Mouse (Mus musculus) forebrain, embryonic 13.5 days (tissue): ENCODE data around the gene Gpn3. TPM values are rescaled to one million over a fixed set of nuclear protein-coding genes. Genes with fewer than 3 reads are reported as not detected.
A peak's percentile ranks its signal among the peaks of the same experiment; 100 is the strongest.

ENCODE experiments used
- ATAC-seq: fragments of 200-750 bp; cut with Nextera tagmentation; 2 replicates; pipeline ENCODE4 v1.8.0; 2017
- H3K27ac ChIP-seq: fragments of 300-500 bp; sonication (generic); 2 replicates; pipeline ENCODE4 v1.5.1; 2015; ENCODE audit warnings: inconsistent platforms, mild to moderate bottlenecking, moderate library complexity
- H3K27me3 ChIP-seq: fragments of 300-500 bp; sonication (generic); 2 replicates; pipeline ENCODE4 v1.6.1; 2015; ENCODE audit warnings: mild to moderate bottlenecking, inconsistent platforms
- H3K36me3 ChIP-seq: fragments of 300-500 bp; sonication (generic); 2 replicates; pipeline ENCODE4 v1.6.1; 2015; ENCODE audit warnings: mild to moderate bottlenecking, inconsistent platforms; ENCODE audit not compliant: poor library complexity, severe bottlenecking
- H3K4me1 ChIP-seq: fragments of 300-500 bp; sonication (generic); 2 replicates; pipeline ENCODE4 v1.6.1; 2015; ENCODE audit warnings: inconsistent platforms
- H3K4me2 ChIP-seq: fragments of 300-500 bp; sonication (generic); 2 replicates; pipeline ENCODE4 v1.6.1; 2015; ENCODE audit warnings: inconsistent platforms, mild to moderate bottlenecking, moderate library complexity
- H3K4me3 ChIP-seq: fragments of 300-500 bp; sonication (generic); 2 replicates; pipeline ENCODE4 v1.5.1; 2015; ENCODE audit warnings: mild to moderate bottlenecking, inconsistent platforms
- H3K9ac ChIP-seq: fragments of 300-500 bp; sonication (generic); 2 replicates; pipeline ENCODE4 v1.6.1; 2015; ENCODE audit warnings: mild to moderate bottlenecking, inconsistent platforms
- H3K9me3 ChIP-seq: fragments of 300-500 bp; sonication (generic); replicated peaks from 2 replicates; pipeline ENCODE4 v1.6.1; 2016; ENCODE audit warnings: inconsistent platforms
- WGBS: fragments of 180-500 bp; shearing (Covaris S2); methylation state at CpG from one replicate; pipeline ENCODE4 v1.1.7; 2015; 5-methylcytosine and 5-hydroxymethylcytosine counted together
- polyA plus RNA-seq: library from polyadenylated mRNA; unstranded; fragments of >200 nt; fragmentation: Nextera tagmentation; extraction: Ambion mirVana; gene quantifications from 2 replicates; pipeline ENCODE4 v1.2.1, GENCODE M21; 2015

Gpn3 gene
- polyA plus RNA-seq = 56.9 and 58.7 TPM in 2 replicates

- H3K36me3 ChIP-seq = peaks cover 43% of the 10 kb centered on the region
- no peaks in the 10 kb centered on the region for H3K9me3 ChIP-seq
- peak; percentile 76 for ATAC-seq
- peak within 1 kb of the TSS; percentile 98 for H3K27ac ChIP-seq
- H3K27me3 ChIP-seq = no peaks in the 10 kb centered on the region
- WGBS = 0% methylated on average over 34 of the region's 46 CpGs
- peak within 1 kb of the TSS; percentile 66 for H3K4me2 ChIP-seq
- H3K9ac ChIP-seq = peak within 1 kb of the TSS; percentile 88
- H3K4me3 ChIP-seq = peak within 1 kb of the TSS; percentile 80
- peaks cover 27% of the 10 kb centered on the region for H3K4me1 ChIP-seq
Observed at GRCm38 (mm10) chr5:122371591-122372191, at the start of gene Gpn3. Gene Gpn3 (plus strand): TSS chr5:122371876.

GRCm38 (mm10) chr5:122323523-122323922 lies 48.2 kb upstream of the Gpn3 start:
- 59% methylated on average over 8 of the region's 8 CpGs for WGBS
- Histone ChIP-seq H3K4me2 (no peak overlapping the region), H3K4me1 (no peaks in the 10 kb centered on the region), H3K27me3 (no peaks in the 10 kb centered on the region), H3K9ac (no peak overlapping the region), H3K9me3 (no peaks in the 10 kb centered on the region), H3K27ac (no peak overlapping the region), H3K36me3 (peaks cover 62% of the 10 kb centered on the region), H3K4me3 (no peak overlapping the region)
- ATAC-seq = no peak

GRCm38 (mm10) chr5:122324608-122325431 lies 46.9 kb upstream of the Gpn3 start:
- no peaks in the 10 kb centered on the region for H3K9me3 ChIP-seq
- H3K4me3 ChIP-seq = no peak overlapping the region
- H3K27me3 ChIP-seq = no peaks in the 10 kb centered on the region
- H3K4me2 ChIP-seq = no peak overlapping the region
- no peaks in the 10 kb centered on the region for H3K4me1 ChIP-seq
- no peak overlapping the region for H3K9ac ChIP-seq
- H3K27ac ChIP-seq = no peak overlapping the region
- 89% methylated on average over 23 of the region's 23 CpGs for WGBS
- no peak for ATAC-seq
- peaks cover 61% of the 10 kb centered on the region for H3K36me3 ChIP-seq

GRCm38 (mm10) chr5:122325477-122325876 lies 46.2 kb upstream of the Gpn3 start:
- Histone ChIP-seq H3K9ac (no peak overlapping the region), H3K36me3 (peaks cover 55% of the 10 kb centered on the region)
- WGBS = 85% methylated on average over 8 of the region's 8 CpGs

GRCm38 (mm10) chr5:122327283-122327682 lies 44.4 kb upstream of the Gpn3 start:
- H3K4me2 ChIP-seq = no peak overlapping the region
- H3K27ac ChIP-seq = no peak overlapping the region
- 92% methylated on average over 3 of the region's 3 CpGs for WGBS
- H3K9ac ChIP-seq = no peak overlapping the region
- no peak overlapping the region for H3K4me3 ChIP-seq
- no peak for ATAC-seq
- H3K27me3 ChIP-seq = no peaks in the 10 kb centered on the region
- H3K9me3 ChIP-seq = no peaks in the 10 kb centered on the region
- no peaks in the 10 kb centered on the region for H3K4me1 ChIP-seq
- H3K36me3 ChIP-seq = peaks cover 39% of the 10 kb centered on the region

More at GRCm38 (mm10) chr5:122325477-122325876, 46.2 kb upstream of the Gpn3 start:
- Histone ChIP-seq H3K4me2 (no peak overlapping the region), H3K4me1 (no peaks in the 10 kb centered on the region), H3K27ac (no peak overlapping the region), H3K4me3 (no peak overlapping the region), H3K27me3 (no peaks in the 10 kb centered on the region), H3K9me3 (no peaks in the 10 kb centered on the region)
- no peak for ATAC-seq

- H3K9me3 ChIP-seq = no peaks in the 10 kb centered on the region
- peaks cover 24% of the 10 kb centered on the region for H3K36me3 ChIP-seq
- no peaks in the 10 kb centered on the region for H3K27me3 ChIP-seq
- H3K27ac ChIP-seq = no peak overlapping the region
- WGBS = 94% methylated on average over 4 of the region's 4 CpGs
- H3K4me2 ChIP-seq = no peak overlapping the region
- H3K9ac ChIP-seq = no peak overlapping the region
- ATAC-seq = no peak
- H3K4me1 ChIP-seq = no peaks in the 10 kb centered on the region
- H3K4me3 ChIP-seq = no peak overlapping the region
Observed at GRCm38 (mm10) chr5:122330269-122330668, 41.4 kb upstream of the Gpn3 start.

- Histone ChIP-seq H3K9me3 (no peaks in the 10 kb centered on the region), H3K9ac (no peak overlapping the region), H3K36me3 (no peaks in the 10 kb centered on the region), H3K27ac (no peak overlapping the region), H3K27me3 (no peaks in the 10 kb centered on the region), H3K4me3 (no peak overlapping the region), H3K4me1 (no peaks in the 10 kb centered on the region), H3K4me2 (no peak overlapping the region)
- ATAC-seq = no peak
- 81% methylated on average over 3 of the region's 3 CpGs for WGBS
Observed at GRCm38 (mm10) chr5:122334682-122335081, 37.0 kb upstream of the Gpn3 start.

GRCm38 (mm10) chr5:122336554-122337294 lies 35.0 kb upstream of the Gpn3 start:
- Histone ChIP-seq H3K27me3 (no peaks in the 10 kb centered on the region), H3K9ac (no peak overlapping the region), H3K4me1 (no peaks in the 10 kb centered on the region), H3K4me3 (no peak overlapping the region), H3K9me3 (no peaks in the 10 kb centered on the region), H3K4me2 (no peak overlapping the region), H3K27ac (no peak overlapping the region), H3K36me3 (no peaks in the 10 kb centered on the region)
- ATAC-seq = no peak
- WGBS = 92% methylated on average over 7 of the region's 7 CpGs

GRCm38 (mm10) chr5:122342874-122343273 lies 28.8 kb upstream of the Gpn3 start:
- no peak overlapping the region for H3K27ac ChIP-seq
- H3K4me1 ChIP-seq = no peaks in the 10 kb centered on the region
- no peaks in the 10 kb centered on the region for H3K36me3 ChIP-seq
- H3K9me3 ChIP-seq = no peaks in the 10 kb centered on the region
- H3K27me3 ChIP-seq = no peaks in the 10 kb centered on the region
- WGBS = 88% methylated on average over 1 of the region's 1 CpGs
- no peak overlapping the region for H3K4me3 ChIP-seq
- H3K4me2 ChIP-seq = no peak overlapping the region
- 0 out of 2 replicates have a peak overlapping the region, but pooled peaks have one; percentile 0 for H3K9ac ChIP-seq
- ATAC-seq = no peak

GRCm38 (mm10) chr5:122343768-122344167 lies 27.9 kb upstream of the Gpn3 start:
- no peak overlapping the region for H3K4me3 ChIP-seq
- H3K27me3 ChIP-seq = no peaks in the 10 kb centered on the region
- no peaks in the 10 kb centered on the region for H3K9me3 ChIP-seq
- WGBS = 59% methylated on average over 7 of the region's 7 CpGs
- no peaks in the 10 kb centered on the region for H3K36me3 ChIP-seq
- no peaks in the 10 kb centered on the region for H3K4me1 ChIP-seq
- no peak overlapping the region for H3K4me2 ChIP-seq
- H3K27ac ChIP-seq = no peak overlapping the region
- no peak for ATAC-seq
- 0 out of 2 replicates have a peak overlapping the region, but pooled peaks have one; percentile 9 for H3K9ac ChIP-seq

GRCm38 (mm10) chr5:122344260-122344659 lies 27.4 kb upstream of the Gpn3 start:
- Histone ChIP-seq H3K9me3 (no peaks in the 10 kb centered on the region), H3K36me3 (no peaks in the 10 kb centered on the region), H3K4me2 (no peak overlapping the region), H3K4me3 (no peak overlapping the region), H3K9ac (no peak overlapping the region), H3K27ac (no peak overlapping the region), H3K27me3 (no peaks in the 10 kb centered on the region), H3K4me1 (no peaks in the 10 kb centered on the region)
- WGBS = 9% methylated on average over 5 of the region's 5 CpGs
- ATAC-seq = 0 out of 2 replicates have a peak, but pooled peaks have one; percentile 53

GRCm38 (mm10) chr5:122345777-122346176 lies 25.9 kb upstream of the Gpn3 start:
- no peak overlapping the region for H3K4me3 ChIP-seq
- H3K36me3 ChIP-seq = no peaks in the 10 kb centered on the region
- H3K4me1 ChIP-seq = no peaks in the 10 kb centered on the region
- no peak for ATAC-seq
- H3K27ac ChIP-seq = no peak overlapping the region
- no peak overlapping the region for H3K9ac ChIP-seq
- 76% methylated on average over 4 of the region's 4 CpGs for WGBS
- no peaks in the 10 kb centered on the region for H3K27me3 ChIP-seq
- no peaks in the 10 kb centered on the region for H3K9me3 ChIP-seq
- no peak overlapping the region for H3K4me2 ChIP-seq
